Mouse (Mus musculus) frontal cortex, postnatal 14 days (tissue): ENCODE measurements around the gene Tle2.
A peak's percentile ranks its signal among the peaks of the same experiment; 100 is the strongest.

Source experiments
- DNase-seq, 2 experiments: peaks; one replicate each; pipeline ENCODE4 v3.0.0; 2022; ENCODE audit warnings: low spot score in 2 of 2

Tle2 gene

GRCm38 (mm10) chr10:81574081-81575056 is at the start of gene Tle2:
Tle2 (plus strand) TSS chr10:81574561.
- DNase-seq = no peak

GRCm38 (mm10) chr10:81525017-81525694 is 49.2 kb upstream of the Tle2 start:
- DNase-seq = no peak

DNA sequence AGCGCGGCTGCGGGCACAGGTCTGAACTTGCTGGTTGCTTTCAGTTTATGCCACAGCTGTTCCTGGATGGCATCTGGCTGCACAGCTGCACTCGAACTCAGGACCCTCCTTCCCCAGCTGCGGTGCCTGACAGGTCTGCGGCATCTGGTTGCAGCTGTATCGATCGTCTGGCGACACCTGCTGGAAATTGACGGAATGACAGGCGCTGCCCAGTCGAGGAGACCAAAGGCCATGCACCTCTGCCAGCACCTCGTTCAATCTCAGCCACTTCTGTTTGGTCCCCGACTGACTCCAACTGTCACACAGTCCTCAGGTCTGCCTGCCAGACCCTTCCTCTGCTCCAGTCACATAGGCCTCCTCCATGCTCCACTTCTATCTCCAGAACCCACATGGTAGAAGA is 47.6 kb upstream of the Tle2 start:
- peak in 1 of 2 experiments; percentile 62 for DNase-seq

DNA sequence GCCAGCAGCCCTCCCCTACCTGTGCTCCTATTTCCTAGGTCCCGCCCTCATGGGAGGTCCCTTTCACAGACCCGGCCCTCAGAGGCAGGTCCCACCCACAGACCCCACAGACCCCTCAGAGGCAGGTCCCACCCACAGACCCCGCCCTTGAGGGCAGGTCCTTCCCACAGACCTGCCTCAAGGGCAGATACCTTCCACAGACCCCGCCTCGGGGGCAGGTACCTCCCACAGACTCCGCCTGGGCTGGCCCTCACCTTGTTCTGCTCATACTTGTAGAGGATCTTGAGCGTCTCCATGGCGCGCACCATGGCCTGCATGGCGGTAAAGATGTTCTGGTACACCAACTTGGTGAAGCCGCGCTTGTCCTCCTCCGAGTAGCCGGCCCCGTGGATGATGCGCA is 39.5 kb upstream of the Tle2 start:
- no peak for DNase-seq

DNA sequence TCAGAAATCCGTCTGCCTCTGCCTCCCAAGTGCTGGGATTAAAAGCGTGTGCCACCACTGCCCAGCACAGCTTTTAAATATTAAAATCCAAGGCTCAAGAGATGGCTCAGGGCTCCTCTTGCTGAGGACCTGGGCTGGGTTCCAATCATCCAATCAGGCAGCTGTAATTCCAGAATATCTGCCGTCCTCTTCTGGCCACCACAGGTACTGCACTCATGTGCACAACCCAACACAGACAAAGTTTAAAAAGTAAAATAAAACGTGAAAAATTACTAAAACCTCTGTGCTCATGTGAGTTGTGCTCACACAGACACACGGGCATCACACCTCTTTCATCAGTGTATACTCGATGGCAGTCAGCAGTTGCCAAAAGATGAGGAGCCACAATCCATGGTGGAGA is 37.6 kb upstream of the Tle2 start:
- DNase-seq = no peak

- DNase-seq = no peak
These were observed 36.9 kb upstream of the Tle2 start for GRCm38 (mm10) chr10:81537429-81537828.

- DNase-seq = no peak
These were observed 35.9 kb upstream of the Tle2 start for GRCm38 (mm10) chr10:81538321-81539048.

GRCm38 (mm10) chr10:81541363-81541762 is 33.0 kb upstream of the Tle2 start:
- no peak for DNase-seq

GRCm38 (mm10) chr10:81541803-81542202 is 32.6 kb upstream of the Tle2 start:
- DNase-seq = no peak

DNA sequence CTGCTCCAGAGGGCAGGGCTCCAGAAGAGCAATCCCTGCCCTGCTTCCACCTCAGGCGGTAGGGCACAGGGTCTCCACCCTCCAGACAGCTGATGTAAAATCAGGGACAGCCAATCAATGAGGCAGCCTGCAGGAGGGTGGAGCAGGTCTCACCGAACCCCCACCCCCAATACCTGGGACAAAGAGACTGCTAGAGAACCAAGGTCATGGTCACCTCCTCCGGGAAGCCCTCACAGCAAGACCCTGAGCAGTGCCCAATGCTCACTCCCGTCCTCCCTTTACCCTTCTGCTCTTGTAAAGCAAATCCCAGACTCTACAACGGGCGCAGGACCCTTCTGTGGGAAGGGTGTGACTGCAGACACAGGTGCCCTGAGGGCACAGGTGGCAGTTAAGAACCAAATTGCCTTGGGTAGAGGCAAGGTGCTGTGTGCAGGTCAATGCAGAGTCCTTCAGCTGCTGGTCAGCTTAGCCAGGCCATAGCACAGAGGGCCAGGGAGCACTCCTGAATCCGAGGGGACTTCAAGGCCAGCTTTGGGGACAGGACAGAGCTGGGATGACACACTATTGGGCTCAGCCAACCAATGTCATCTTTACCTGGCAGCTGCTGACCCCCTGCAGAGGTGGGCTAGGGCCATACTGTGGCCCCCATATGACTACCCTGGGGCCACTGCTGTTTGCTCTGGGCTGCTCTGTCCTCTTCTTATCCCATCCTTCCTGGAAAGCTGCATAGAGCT is 31.5 kb upstream of the Tle2 start:
- DNase-seq = no peak

DNA sequence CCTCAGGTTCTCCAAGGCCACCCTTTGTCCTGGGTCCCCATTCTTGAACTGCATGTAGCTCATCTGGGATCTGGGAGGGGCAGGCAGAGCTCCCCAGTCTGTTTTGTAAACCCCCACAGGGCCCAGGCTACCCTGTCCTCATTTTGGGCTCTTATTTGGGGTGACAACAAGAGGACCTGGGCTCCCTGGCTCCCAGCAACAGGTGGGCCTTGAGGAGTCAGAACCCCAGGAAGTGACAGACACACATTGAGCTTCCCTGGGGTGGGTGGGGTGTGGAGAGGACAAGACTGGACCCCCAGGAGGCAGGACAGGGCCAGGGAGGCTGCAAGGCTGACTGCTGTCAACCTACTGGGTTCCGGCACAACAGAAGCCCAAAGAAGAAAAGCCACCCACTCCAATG is 30.7 kb upstream of the Tle2 start:
- DNase-seq = no peak

- no peak for DNase-seq
These were observed 29.8 kb upstream of the Tle2 start for GRCm38 (mm10) chr10:81544296-81545160.

- peak; percentile 99 to 100 for DNase-seq
These were observed 29.1 kb upstream of the Tle2 start, which contains the start of gene Gna11 for GRCm38 (mm10) chr10:81545161-81545747. Gna11 (minus strand) TSS chr10:81545190.

DNA sequence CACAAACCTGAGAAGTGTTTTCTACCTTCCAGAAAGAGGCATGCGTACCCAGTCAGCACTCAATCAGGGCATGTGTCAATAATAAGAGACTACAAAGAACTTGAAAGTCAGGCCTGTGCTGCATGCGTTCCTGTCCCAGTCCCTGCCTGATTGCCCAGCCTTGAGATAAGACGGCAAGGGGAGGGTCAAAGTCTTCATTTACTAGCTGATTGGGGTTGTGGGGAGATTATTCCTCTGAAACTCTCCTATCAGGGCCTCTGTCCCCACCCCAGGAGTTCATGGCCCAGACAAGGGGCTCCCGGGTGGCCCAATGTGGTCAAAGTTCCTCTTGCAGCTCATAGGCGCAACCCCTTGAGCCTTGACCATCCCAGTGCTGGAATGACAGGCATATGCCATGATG is 28.0 kb upstream of the Tle2 start:
- no peak for DNase-seq

DNA sequence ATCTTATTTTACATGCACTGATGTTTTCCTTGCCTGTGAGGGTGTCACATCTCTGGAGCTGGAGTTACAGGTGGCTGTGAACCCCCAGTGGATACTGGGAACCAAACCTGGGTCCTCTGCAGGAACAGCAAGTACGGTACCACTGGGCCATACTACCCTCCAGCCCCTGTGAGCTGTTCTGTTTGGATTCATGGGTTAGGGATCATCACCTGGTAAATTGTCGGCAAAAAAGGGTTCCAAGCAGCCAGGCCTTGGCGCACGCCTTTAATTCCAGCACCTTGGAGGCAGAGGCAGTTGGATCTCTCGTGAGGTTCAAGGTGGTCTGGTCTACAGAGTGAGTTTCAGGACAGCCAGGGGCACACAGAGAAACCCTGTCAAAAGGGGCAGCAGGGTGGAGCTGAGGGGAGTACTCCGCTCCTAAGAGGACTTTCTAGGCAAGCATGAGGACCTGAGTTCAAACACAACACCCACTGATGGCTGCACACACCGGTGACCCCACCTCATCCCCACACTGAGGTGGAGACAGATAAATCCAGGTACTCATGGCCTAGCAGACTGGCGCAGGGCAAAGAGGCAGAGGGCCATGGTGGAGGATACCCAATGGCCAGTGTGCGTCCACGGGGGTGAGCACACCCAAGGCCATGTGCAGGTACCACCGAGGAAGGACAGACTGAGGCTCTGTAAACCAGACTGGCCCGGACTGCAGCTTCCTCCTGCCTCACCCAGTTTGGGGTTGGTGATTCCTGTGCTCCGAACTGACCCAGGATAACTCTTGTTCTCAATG is 27.4 kb upstream of the Tle2 start:
- DNase-seq = no peak

DNA sequence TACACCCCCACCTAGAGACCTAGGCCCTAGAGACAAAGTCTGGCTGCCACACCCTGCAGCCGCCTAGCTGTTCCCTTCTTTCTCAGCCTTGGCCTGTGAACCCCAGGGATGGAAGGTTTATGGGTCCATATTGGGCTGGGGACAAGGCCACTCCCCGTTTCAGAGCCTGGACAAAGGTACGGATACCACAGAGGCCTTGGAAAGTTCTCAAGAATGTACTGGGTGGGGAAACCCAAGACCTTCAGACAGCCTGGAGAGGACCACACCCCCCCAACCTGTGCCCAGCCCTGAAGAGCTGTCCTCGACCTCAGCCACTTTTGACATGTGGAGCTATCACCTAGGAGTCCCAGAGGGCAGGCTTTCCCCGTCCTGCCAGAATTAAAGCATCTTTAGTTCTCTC is 25.4 kb upstream of the Tle2 start:
- no peak for DNase-seq

GRCm38 (mm10) chr10:81550257-81550656 is 24.1 kb upstream of the Tle2 start:
- no peak for DNase-seq

GRCm38 (mm10) chr10:81551597-81552102 is 22.7 kb upstream of the Tle2 start:
- DNase-seq = peak; percentile 71 to 75

DNA sequence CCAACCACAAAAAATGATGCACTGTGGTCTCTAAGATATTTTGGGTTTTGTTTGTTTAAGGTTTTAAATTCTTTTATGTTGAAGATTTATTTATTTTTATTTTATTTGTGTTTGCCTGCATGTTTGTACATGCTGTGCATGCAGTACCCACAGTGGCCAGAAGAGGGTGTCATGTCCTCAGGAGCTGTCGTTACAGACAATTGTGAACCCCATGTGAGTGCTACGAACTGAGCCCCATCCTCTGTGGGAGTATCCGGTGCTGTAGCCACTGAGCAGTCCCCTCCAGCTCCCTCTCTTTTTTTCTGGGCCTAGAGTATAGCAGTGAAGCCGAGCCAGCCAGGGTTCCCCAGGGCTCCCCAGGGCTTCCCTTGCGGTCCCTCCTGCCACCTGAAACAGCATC is 21.1 kb upstream of the Tle2 start:
- no peak for DNase-seq
